Mouse (Mus musculus) kidney, embryonic 15.5 days (tissue): ENCODE measurements around the gene Stambp. TPM values are rescaled to one million over a fixed set of nuclear protein-coding genes. Genes with fewer than 3 reads are reported as not detected.

Source experiments
- ATAC-seq: fragments of 200-750 bp; cut with Nextera tagmentation; replicated peaks from 2 replicates; pipeline ENCODE4 v1.8.0; 2017; ENCODE audit warnings: moderate TSS enrichment; ENCODE audit not compliant: low FRiP score
- H3K27ac ChIP-seq: fragments of 300-500 bp; sonication (generic); 2 replicates; pipeline ENCODE4 v1.5.1; 2015; ENCODE audit warnings: mild to moderate bottlenecking, inconsistent platforms
- H3K27me3 ChIP-seq: fragments of 300-500 bp; sonication (generic); 2 replicates; pipeline ENCODE4 v1.6.1; 2015; ENCODE audit warnings: inconsistent platforms
- H3K36me3 ChIP-seq: fragments of 300-500 bp; sonication (generic); 2 replicates; pipeline ENCODE4 v1.6.1; 2015; ENCODE audit warnings: inconsistent platforms
- H3K4me1 ChIP-seq: fragments of 300-500 bp; sonication (generic); 2 replicates; pipeline ENCODE4 v1.6.1; 2015; ENCODE audit warnings: inconsistent platforms
- H3K4me2 ChIP-seq: fragments of 300-500 bp; sonication (generic); 2 replicates; pipeline ENCODE4 v1.6.1; 2015; ENCODE audit warnings: moderate library complexity, mild to moderate bottlenecking, inconsistent platforms
- H3K4me3 ChIP-seq: fragments of 300-500 bp; sonication (generic); replicated peaks from 2 replicates; pipeline ENCODE4 v1.5.1; 2015; ENCODE audit warnings: mild to moderate bottlenecking, inconsistent platforms
- H3K9ac ChIP-seq: fragments of 300-500 bp; sonication (generic); 2 replicates; pipeline ENCODE4 v1.6.1; 2015; ENCODE audit warnings: mild to moderate bottlenecking, inconsistent platforms
- H3K9me3 ChIP-seq: fragments of 300-500 bp; sonication (generic); replicated peaks from 2 replicates; pipeline ENCODE4 v1.6.1; 2016; ENCODE audit warnings: inconsistent platforms
- WGBS: fragments of 180-500 bp; shearing (Covaris S2); methylation state at CpG from one replicate; pipeline ENCODE4 v1.1.7; 2015; ENCODE audit warnings: mixed read lengths; 5-methylcytosine and 5-hydroxymethylcytosine counted together
- polyA plus RNA-seq: library from polyadenylated mRNA; unstranded; fragments of >200 nt; fragmentation: Nextera tagmentation; extraction: Ambion mirVana; gene quantifications from 2 replicates; pipeline ENCODE4 v1.2.1, GENCODE M21; 2015

Gene Stambp
- polyA plus RNA-seq, 1 experiment from 2014 or later = 25.1 TPM

DNA sequence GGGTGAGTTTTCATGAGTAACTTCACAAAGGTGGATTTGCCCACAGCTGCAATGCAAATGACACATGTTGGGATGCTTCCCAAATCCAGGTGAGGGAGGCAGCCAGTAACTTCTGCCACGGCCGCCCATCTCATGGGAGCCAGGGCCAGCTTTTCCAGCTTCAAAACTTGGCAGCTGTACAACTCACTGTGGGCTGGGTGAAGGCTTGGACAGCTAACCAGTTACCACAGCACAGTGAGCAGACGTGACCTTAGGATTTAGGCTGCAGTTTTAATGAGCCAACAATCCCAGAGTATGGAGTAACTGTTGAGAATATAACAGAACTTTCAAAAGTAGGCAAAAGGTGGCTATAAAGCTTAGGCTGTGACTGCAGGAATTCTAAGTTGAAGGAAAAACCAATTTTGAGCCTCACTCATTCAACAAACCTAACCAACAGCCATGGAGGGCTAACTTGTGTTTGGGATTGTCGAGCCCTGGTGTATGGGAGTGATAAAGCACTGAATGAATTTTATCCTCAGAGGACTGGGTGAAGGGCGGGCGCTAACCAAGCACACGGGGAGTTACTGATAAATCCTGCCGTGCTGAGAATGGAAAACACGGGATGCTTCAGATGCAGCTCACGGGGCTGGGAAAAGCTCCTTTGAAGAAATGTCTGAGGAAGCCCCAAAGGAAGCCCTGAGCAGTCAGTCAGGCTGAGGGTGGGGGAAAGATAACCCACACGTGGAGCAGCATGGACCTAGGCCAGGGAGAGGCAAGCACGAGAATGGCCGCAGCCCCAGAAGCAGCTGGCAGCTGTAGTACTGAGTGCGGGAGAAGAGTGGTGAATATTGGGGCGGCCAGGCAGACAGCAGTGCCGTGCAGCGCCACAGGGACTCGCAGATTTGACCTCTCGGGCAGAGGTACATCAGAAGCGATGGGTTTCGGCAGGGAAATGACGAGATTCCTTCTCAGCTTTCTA lies 75.5 kb downstream of the Stambp start:
- Histone ChIP-seq H3K4me1 (peaks cover 7% of the 10 kb centered on the region), H3K9me3 (no peaks in the 10 kb centered on the region), H3K4me2 (no peak overlapping the region), H3K36me3 (peaks cover 37% of the 10 kb centered on the region), H3K4me3 (no peak overlapping the region), H3K9ac (no peak overlapping the region), H3K27me3 (no peaks in the 10 kb centered on the region), H3K27ac (no peak overlapping the region)
- ATAC-seq = no peak
- WGBS = 85% methylated on average over 22 of the region's 22 CpGs

DNA sequence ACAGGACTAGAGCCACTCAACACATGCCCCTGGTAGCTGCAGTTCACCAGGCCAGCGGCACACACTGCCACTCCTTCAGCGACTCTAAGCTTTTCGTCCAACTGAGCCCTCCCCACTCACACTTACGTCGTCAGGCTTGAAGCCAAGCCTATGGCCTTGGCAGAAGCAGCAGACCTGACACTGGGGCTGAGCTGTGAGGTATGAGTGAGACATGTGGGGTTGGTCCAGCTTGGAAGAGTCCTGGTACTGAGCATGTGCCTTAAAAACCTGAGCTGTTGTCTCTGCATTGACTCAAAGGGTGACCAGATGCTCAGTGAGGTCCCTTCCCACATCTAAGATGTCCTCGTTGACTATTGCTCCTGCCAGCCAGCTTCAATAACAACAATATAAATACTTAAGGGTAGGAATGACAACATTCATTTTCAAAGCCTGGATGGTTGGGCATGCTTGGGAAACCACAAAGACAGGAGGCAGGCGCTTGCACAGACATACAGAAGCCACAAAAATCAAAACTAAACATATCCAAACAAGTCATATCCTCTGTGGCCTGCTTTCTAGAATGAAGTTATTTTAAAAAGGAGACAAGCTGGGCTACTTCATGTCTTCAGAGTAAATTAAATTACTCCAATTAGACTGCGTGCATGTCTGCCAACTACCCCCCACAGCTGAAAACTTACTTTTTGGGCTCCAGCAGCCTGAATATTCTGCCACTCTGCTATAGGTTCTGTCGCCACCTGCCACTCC lies 76.3 kb downstream of the Stambp start:
- H3K9ac ChIP-seq = no peak overlapping the region
- 90% methylated on average over 9 of the region's 9 CpGs for WGBS
- H3K4me1 ChIP-seq = 0 out of 2 replicates have a peak, but pooled peaks cover under 1% of the 10 kb centered on the region
- H3K9me3 ChIP-seq = no peaks in the 10 kb centered on the region
- no peak for ATAC-seq
- peaks cover 40% of the 10 kb centered on the region for H3K36me3 ChIP-seq
- no peak overlapping the region for H3K4me3 ChIP-seq
- H3K4me2 ChIP-seq = no peak overlapping the region
- no peak overlapping the region for H3K27ac ChIP-seq
- H3K27me3 ChIP-seq = no peaks in the 10 kb centered on the region

Other genes with a start within 250 kb of the Stambp start
- gene Mthfd2, start 246.8 kb downstream of the Stambp start, polyA plus RNA-seq = 39.7 and 44.9 TPM in 2 replicates
- 69.6 and 70.6 TPM in 2 replicates for gene Mob1a, start 246.7 kb downstream of the Stambp start, polyA plus RNA-seq
- 145 and 149 TPM in 2 replicates for gene Bola3, start 223.6 kb downstream of the Stambp start, polyA plus RNA-seq
- gene Tet3, start 113.6 kb downstream of the Stambp start, polyA plus RNA-seq = 51.0 and 51.4 TPM in 2 replicates
- gene Dguok, start 65.8 kb downstream of the Stambp start, polyA plus RNA-seq = 75.6 and 83.8 TPM in 2 replicates
- 25.1 and 130 TPM in 2 replicates for gene Actg2, start 36.5 kb downstream of the Stambp start, polyA plus RNA-seq
- gene Clec4f, start 83.5 kb upstream of the Stambp start, polyA plus RNA-seq = 0.18 TPM in 1 of 2 replicates, not detected in the other
- gene Cd207, start 105.1 kb upstream of the Stambp start, polyA plus RNA-seq = not detected in 2 replicates
- not detected in 2 replicates for gene Vax2, start 138.5 kb upstream of the Stambp start, polyA plus RNA-seq
- 7.0 and 8.1 TPM in 2 replicates for gene Atp6v1b1, start 170.3 kb upstream of the Stambp start, polyA plus RNA-seq
- not detected in 2 replicates for gene Ankrd53, start 189.9 kb upstream of the Stambp start, polyA plus RNA-seq
- gene Tex261, start 203.1 kb upstream of the Stambp start, polyA plus RNA-seq = 79.7 and 86.7 TPM in 2 replicates
- 49.8 and 54.1 TPM in 2 replicates for gene Nagk, start 222.3 kb upstream of the Stambp start, polyA plus RNA-seq